ENCODE assay signal across 23 mouse cellular contexts in genomic region chr3:34601116-34601515, GRCm38 (mm10). TPM values are rescaled to one million over a fixed set of nuclear protein-coding genes. Genes with fewer than 3 reads are reported as not detected.
DNase-seq lines count a peak whose midpoint lies in the region; ATAC-seq and TF ChIP-seq lines count a peak whose summit lies in the region.
"Had no signal": no experiment of that assay in that cellular context is flagged by ENCODE, and none has a peak within 500 bp of the region (broad histone marks: within the 10 kb centered on the region; RNA-seq: fewer than 3 reads in every experiment).

No protein-coding gene starts in this region.

- H3K27me3 ChIP-seq in midbrain, postnatal 0 days (ENCODE audit: insufficient read depth, low read length) = no peaks in the 10 kb centered on the region
- no peaks in the 10 kb centered on the region for H3K27me3 ChIP-seq in midbrain, embryonic 13.5 days
- H3K27me3 ChIP-seq: embryonic facial prominence, embryonic 13.5 days; forebrain, embryonic 12.5 days; heart, embryonic 15.5 days; hindbrain, embryonic 13.5 days had no signal

- no peak overlapping the region for H3K4me2 ChIP-seq in midbrain, postnatal 0 days (ENCODE audit: low read depth, low read length, poor library complexity, severe bottlenecking)
- no peak overlapping the region for H3K4me2 ChIP-seq in midbrain, embryonic 13.5 days (replicated peaks)
- H3K4me2 ChIP-seq: embryonic facial prominence, embryonic 13.5 days; forebrain, embryonic 12.5 days; heart, embryonic 11.5 days; heart, embryonic 15.5 days; hindbrain, embryonic 13.5 days had no signal

- 0 out of 2 replicates have a peak, but pooled peaks have one; percentile 11 for TF ChIP-seq CTCF in midbrain, postnatal 0 days (IDR thresholded peaks at IDR 0.05)

- no peak overlapping the region for H3K4me3 ChIP-seq in midbrain, postnatal 0 days (ENCODE audit: low read depth, low read length)
- no peak overlapping the region for H3K4me3 ChIP-seq in midbrain, embryonic 13.5 days (replicated peaks)
- H3K4me3 ChIP-seq in ES-E14 (ENCODE audit: insufficient read depth in 1 of 2, low read depth in 1 of 2, low read length in 2 of 2, poor library complexity in 1 of 2, severe bottlenecking in 1 of 2) = no peak overlapping the region
- H3K4me3 ChIP-seq: embryonic facial prominence, embryonic 13.5 days; forebrain, embryonic 12.5 days; heart, embryonic 15.5 days; hindbrain, embryonic 13.5 days had no signal

- no peaks in the 10 kb centered on the region for H3K9me3 ChIP-seq in midbrain, postnatal 0 days (ENCODE audit: low read length)
- H3K9me3 ChIP-seq in midbrain, embryonic 13.5 days = no peaks in the 10 kb centered on the region; the same call in 1 of the 2 replicates
- H3K9me3 ChIP-seq in ES-E14 (ENCODE audit: control insufficient read depth, insufficient read depth, low read depth, low read length) = no peaks in the 10 kb centered on the region
- H3K9me3 ChIP-seq: hindbrain, embryonic 13.5 days had no signal

- H3K36me3 ChIP-seq in midbrain, postnatal 0 days (ENCODE audit: insufficient read depth, low read length) = no peaks in the 10 kb centered on the region
- H3K36me3 ChIP-seq in midbrain, embryonic 13.5 days = no peaks in the 10 kb centered on the region
- no peaks in the 10 kb centered on the region for H3K36me3 ChIP-seq in ES-E14 (ENCODE audit: control insufficient read depth, insufficient read depth, low read length, poor library complexity, severe bottlenecking)
- H3K36me3 ChIP-seq: embryonic facial prominence, embryonic 13.5 days; heart, embryonic 15.5 days; hindbrain, embryonic 13.5 days had no signal

- ATAC-seq in midbrain, postnatal 0 days (ENCODE audit: low FRiP score) = no peak
- ATAC-seq in midbrain, embryonic 13.5 days = no peak
- ATAC-seq in cerebellum, adult (ENCODE audit: insufficient number of reproducible peaks, low FRiP score, low TSS enrichment) = no peak
- ATAC-seq: activated CD4-positive, CD25-positive, alpha-beta regulatory T cell, adult 4 months; forebrain, embryonic 16.5 days; hindbrain, postnatal 0 days had no signal

- DNase-seq in midbrain, postnatal 0 days (ENCODE audit: low spot score) = no peak
- DNase-seq in ES-E14 (ENCODE audit: low read depth, low spot score) (peak; percentile 21), R1 (ENCODE audit: low read depth, low spot score) (peak; percentile 67)
- DNase-seq in left cerebral cortex, adult 8-10 months (ENCODE audit: low spot score in 2 of 2) = no peak
- DNase-seq: adrenal gland, adult 2 months; adrenal gland, postnatal 36 days; cerebellum, adult 11-12 months; cerebellum, adult 9-10 months; cerebellum, postnatal 36 days; gastrocnemius, postnatal 10 days; heart, adult 18-20 months; heart, postnatal 14 days had no signal

- no peak overlapping the region for H3K9ac ChIP-seq in midbrain, postnatal 0 days (replicated peaks; ENCODE audit: low read length, poor library complexity, severe bottlenecking)
- no peak overlapping the region for H3K9ac ChIP-seq in midbrain, embryonic 13.5 days (replicated peaks)
- no peak overlapping the region for H3K9ac ChIP-seq in ES-E14 (ENCODE audit: insufficient read depth, low read depth, low read length, poor library complexity, severe bottlenecking)
- H3K9ac ChIP-seq: embryonic facial prominence, embryonic 13.5 days; forebrain, embryonic 12.5 days; heart, embryonic 15.5 days; hindbrain, embryonic 13.5 days had no signal

- in situ Hi-C loops in ES-E14 (cut with MboI; ENCODE audit: low sequenced_read_pairs in 2 of 2, unreplicated experiment in 2 of 2) = no loop called here

- 92% methylated on average over 2 of the region's 2 CpGs for WGBS in midbrain, postnatal 0 days
- whole genome bisulfite sequencing in midbrain, embryonic 13.5 days = 86% methylated on average over 2 of the region's 2 CpGs

- H3K27ac ChIP-seq in midbrain, postnatal 0 days (ENCODE audit: low read depth, low read length) = no peak overlapping the region
- no peak overlapping the region for H3K27ac ChIP-seq in midbrain, embryonic 13.5 days
- no peak overlapping the region for H3K27ac ChIP-seq in ES-E14 (ENCODE audit: insufficient read depth, low read depth, low read length, poor library complexity, severe bottlenecking)
- H3K27ac ChIP-seq: embryonic facial prominence, embryonic 13.5 days; forebrain, embryonic 12.5 days; heart, embryonic 15.5 days; hindbrain, embryonic 13.5 days; hindbrain, postnatal 0 days had no signal

- H3K4me1 ChIP-seq in midbrain, postnatal 0 days (ENCODE audit: insufficient read depth, low read length) = no peaks in the 10 kb centered on the region
- peaks cover 5% of the 10 kb centered on the region for H3K4me1 ChIP-seq in midbrain, embryonic 13.5 days (replicated peaks)
- no peaks in the 10 kb centered on the region for H3K4me1 ChIP-seq in ES-E14 (ENCODE audit: control insufficient read depth in 2 of 2, insufficient read depth in 2 of 2, low read length in 2 of 2, poor library complexity in 1 of 2)
- H3K4me1 ChIP-seq: embryonic facial prominence, embryonic 13.5 days; heart, embryonic 15.5 days; hindbrain, embryonic 13.5 days had no signal

TF ChIP-seq in ES-E14, 5 proteins besides CTCF, POLR2A, EP300 and RAD21:
- TF ChIP-seq ZC3H11A (IDR thresholded peaks at IDR 0.05; ENCODE audit: borderline replicate concordance, low read depth, low read length) = peak; percentile 90
- TF ChIP-seq CHD2 (IDR thresholded peaks at IDR 0.05; ENCODE audit: low read depth, low read length) = no peak
TF ChIP-seq in ES-E14: peak in this region for 1.

RNA-seq across cellular contexts. Expression of gene Sox2, which starts 49.1 kb away (rescaled TPM):
- 77.8 and 79.1 TPM in 2 replicates for total RNA-seq in midbrain, postnatal 0 days (2014; rRNA removed)
- 21.6 and 29.7 TPM in 2 replicates for polyA plus RNA-seq in midbrain, postnatal 0 days (2015; fragmentation: Nextera tagmentation; extraction: Ambion mirVana)
- polyA plus RNA-seq in midbrain, embryonic 13.5 days (2015; fragmentation: Nextera tagmentation; extraction: Ambion mirVana) = 27.8 and 28.2 TPM in 2 replicates
- 175 and 179 TPM in 2 replicates for total RNA-seq in ES-E14 (2012; rRNA removed)
- total RNA-seq in left cerebral cortex, adult 8-10 months (2022) = 10 to 100 TPM; 37.0 to 44.0 (median 39.2) TPM
- total RNA-seq: hematopoietic stem cell, adult 5-6 weeks had no signal
- polyA plus RNA-seq: activated CD4-positive, CD25-positive, alpha-beta regulatory T cell, adult 4 months had no signal

Comparison
In these comparisons a context has a peak if more than half of its experiments do, and no peak if none do; other contexts are left out.
1. DNase-seq: peak in ES-E14 (single experiment) and R1 (single experiment); none in midbrain, postnatal 0 days (single experiment) and left cerebral cortex, adult 8-10 months (0 of 2).